Mouse (Mus musculus) ES-CJ7 (cell line): ENCODE measurements around the gene Olfr221.

Experiments used
- DNase-seq: peaks from one replicate; pipeline ENCODE4 v3.0.0; 2011; ENCODE audit warnings: low read depth, low spot score

Gene Olfr221

GRCm38 (mm10) chr14:52019590-52020340 lies 22.5 kb downstream of the Olfr221 start:
- DNase-seq = peak; percentile 98

- no peak for DNase-seq
Observed at GRCm38 (mm10) chr14:52019051-52019589, 23.1 kb downstream of the Olfr221 start.

DNA sequence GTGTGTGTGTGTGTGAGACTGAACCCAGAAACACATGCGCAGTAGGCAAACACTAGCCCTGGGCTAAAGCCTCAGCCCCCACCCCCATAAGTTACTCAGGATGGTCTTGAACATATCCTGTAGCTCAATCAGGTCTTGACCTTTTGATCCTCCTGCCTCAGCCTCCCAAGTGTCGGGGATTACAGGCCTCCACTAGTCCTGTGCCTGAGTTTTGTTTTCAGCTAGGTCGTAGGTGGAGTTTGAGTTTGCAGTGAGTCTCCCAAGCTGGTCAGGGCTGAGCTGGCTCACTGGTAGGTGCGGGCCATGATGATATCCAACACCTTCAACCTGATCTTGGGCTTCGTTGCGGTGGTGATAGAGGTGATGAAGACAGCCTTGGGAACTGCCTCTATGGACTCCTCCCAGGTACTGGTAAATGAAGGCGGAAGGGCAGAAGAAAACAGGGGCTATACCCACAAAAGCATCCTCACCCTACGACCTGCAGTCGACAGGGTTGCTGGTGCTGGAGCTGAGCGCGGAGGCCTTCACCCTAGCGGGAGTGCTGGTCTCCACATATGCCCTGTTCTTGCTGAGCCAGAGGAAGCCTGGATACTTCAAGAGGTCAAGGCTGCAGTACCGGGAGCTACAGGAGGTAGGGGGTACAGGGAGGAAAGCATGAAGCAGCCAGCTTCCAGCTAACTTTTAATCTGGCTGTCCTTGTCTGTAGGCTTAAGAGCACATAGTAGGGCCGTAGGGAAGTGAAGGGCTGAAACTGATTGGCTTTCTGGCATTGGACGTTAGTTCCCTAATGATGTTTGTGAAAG lies 23.8 kb downstream of the Olfr221 start:
- peak; percentile 59 for DNase-seq

DNA sequence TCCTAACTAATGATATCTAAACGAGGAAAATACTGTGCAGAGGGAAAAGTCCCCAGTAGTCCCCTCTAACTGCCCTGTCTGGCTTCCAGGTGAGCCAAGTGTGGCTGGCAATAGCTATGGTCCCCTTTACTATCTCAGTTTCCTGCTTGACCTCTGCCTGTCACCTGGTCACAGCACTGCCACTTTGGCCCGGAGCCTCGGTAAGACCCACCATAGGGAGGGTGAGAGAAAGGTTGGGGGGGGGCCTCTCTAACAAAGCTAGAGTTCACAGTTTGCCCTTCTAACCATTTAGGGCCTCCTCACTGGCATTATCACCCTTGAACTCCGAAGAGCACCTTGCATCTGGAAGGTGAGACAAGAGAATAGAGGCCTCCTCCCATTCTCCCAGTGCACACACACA lies 24.6 kb downstream of the Olfr221 start:
- DNase-seq = no peak

DNA sequence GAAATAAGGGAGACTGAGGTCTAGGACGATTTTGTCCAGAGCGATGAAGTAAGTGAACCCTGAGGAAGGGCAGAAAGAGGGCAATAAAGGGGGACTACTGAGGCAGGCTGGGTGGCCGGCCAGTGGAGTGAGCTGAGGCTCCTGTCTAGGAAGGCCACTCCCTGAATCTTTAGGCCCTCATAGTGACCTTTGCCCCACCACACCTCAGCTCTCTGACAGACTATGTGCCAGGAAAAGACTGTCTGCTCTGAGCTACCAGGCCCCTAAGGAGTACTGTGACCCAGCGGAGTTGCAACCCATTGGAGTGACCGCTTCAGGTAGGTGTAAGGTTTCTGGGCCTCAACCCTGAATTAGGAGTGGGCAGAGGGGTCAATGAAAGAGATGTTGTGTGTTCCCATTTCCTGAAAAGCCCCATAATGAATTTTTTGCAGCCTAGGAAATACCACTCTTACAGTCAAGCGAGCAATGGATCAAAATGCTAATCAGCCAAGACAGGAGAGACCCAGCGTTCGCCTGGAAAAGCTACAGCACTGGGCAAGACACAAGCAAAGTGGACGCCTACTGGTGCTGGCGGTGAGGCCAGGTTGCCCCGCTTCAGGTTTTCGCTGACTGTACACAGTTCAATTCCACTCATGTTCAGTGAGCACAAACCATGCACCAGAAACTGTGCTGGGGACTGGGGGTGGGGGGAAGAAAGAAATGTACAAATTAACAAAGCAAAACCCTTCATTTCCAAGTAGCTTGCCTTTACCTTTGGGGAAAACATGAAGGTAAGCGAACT lies 25.4 kb downstream of the Olfr221 start:
- DNase-seq = no peak

GRCm38 (mm10) chr14:52015445-52016100 lies 26.7 kb downstream of the Olfr221 start, which contains the start of gene Tmem253:
Tmem253 (plus strand) TSS chr14:52015658.
- no peak for DNase-seq

GRCm38 (mm10) chr14:52014761-52015311 lies 27.4 kb downstream of the Olfr221 start:
- DNase-seq = peak; percentile 85

DNA sequence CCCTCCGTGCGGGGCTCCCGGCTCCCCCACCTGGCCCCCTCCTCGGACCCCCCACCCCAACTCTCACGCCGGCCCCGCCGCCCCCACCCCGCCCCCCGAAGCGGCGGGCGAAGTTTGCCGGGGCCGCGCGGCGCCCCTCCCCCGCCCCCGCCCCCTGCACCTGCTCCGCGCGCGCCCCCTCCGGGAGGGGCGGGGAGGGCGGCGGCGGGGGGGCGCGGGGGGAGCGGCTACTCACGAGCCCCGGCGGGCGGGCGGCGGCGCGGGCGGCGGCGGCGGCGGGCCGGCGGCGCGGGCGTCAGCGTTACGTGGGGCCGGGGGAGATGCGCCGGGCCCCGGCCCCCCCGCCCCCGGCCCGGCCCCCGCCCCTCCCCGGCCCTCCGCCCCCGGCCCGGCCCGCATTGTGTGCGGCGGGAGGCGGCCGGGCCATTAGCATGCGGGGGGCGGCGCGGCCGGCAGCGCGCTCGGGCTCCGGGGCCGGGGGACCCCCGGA lies 27.9 kb downstream of the Olfr221 start:
- no peak for DNase-seq

DNA sequence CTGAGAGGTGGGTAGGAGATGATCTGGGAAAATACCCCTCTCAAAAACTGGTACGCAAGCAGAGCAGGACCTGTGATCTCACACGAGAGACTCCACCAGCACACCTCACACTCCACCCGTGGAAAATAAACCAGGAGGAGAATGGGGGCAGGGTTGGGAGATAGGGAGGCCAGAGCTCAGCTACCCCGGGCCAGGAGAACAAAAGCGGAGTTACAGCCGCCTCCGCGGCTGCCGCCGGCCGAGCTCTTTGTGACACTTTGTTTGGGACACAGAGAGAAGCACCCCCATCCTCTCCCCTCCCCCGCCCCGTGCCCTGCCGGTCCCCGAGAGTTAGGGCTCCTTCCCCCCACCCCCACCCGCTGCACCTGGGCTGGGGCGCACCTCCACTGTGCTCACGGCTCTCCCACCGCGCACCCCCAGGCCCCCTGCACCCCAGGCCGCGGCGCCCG lies 28.5 kb downstream of the Olfr221 start:
- peak; percentile 51 for DNase-seq

GRCm38 (mm10) chr14:52013021-52013610 lies 29.1 kb downstream of the Olfr221 start:
- no peak for DNase-seq

- DNase-seq = no peak
Observed at GRCm38 (mm10) chr14:52012553-52012952, 29.7 kb downstream of the Olfr221 start.

DNA sequence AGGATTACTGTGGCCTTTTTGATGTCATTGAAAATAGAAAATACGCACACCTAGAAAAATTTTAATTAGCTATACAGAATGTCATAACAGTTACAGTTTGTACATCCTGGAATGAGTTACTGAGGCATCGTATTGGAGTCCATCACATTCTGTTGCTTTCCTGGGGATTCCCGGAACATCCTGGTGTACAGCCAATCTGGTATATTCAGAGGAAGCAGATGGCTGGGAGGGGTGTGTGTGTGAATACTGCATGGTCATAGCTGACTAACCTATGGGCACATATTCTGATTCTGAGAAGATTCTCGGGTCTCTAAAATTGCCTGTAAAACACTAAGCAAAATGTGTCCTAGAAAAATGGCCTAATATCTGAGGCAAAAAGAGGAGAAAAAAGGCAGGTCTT lies 30.2 kb downstream of the Olfr221 start:
- no peak for DNase-seq

DNA sequence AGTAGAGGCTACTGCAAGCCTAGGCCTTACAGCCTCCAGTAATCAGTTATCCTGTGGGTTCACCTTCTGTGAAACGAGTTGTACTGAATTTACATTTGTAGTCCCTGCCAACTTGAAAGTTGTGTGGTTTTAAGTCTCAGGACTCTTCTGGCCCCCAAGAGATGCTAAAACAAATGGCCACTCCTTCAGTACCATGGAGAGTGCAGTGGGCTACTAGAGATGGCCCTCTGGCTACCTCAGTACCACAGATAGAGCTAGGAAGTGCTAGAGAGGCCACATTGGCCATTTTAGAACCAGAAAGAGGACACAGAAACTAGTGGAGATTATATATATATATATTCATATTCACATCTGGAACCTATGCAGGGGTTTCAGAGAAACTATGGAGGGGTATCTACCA lies 30.6 kb downstream of the Olfr221 start:
- no peak for DNase-seq

DNA sequence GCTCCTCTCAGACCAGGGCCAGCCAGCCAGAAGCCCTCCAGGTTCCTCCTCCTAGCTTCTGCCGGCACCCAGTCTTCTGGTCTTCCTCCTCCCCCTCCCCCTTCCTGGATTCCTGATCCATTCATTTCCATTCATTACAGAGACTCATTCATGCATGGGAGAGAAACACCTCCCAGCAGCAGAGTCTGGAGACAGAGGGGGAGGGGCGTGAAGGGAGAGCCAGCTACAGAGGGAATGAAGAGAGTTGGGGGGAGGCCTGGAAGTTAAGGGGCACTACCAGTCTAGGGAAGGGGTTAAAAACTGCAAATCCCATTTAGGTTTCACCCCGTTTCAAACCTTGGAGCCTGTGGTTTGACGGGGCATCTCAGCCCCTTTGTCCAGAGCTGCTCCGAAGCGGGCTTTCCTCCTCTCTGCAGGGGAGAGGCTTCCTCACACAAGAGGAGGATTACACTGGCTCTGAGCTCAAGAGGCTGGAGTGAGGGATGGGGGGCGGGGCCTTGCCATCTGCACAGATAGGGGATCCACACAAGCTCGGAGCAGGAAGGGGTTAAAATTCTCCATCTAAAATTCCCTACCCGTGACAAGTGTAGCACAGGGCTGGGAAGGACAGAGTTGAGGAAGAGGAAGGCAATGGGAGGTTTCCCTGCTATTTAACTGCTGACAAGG lies 31.7 kb downstream of the Olfr221 start:
- DNase-seq = peak; percentile 95

- no peak for DNase-seq
Observed at GRCm38 (mm10) chr14:52009841-52010240, 32.4 kb downstream of the Olfr221 start.

GRCm38 (mm10) chr14:52009361-52009760 lies 32.9 kb downstream of the Olfr221 start:
- no peak for DNase-seq

- peak; percentile 96 for DNase-seq
Observed at GRCm38 (mm10) chr14:52008321-52009203, 33.7 kb downstream of the Olfr221 start.

GRCm38 (mm10) chr14:52006771-52007170 lies 35.5 kb downstream of the Olfr221 start:
- no peak for DNase-seq

GRCm38 (mm10) chr14:52006241-52006640 lies 36.0 kb downstream of the Olfr221 start:
- DNase-seq = peak; percentile 55
